Mouse (Mus musculus) erythroblast, embryonic 14.5 days (primary cell): ENCODE data around the gene Akr1b3.

Source experiments
- GATA1 ChIP-seq: IDR thresholded peaks from 2 replicates; pipeline ENCODE4 v1.6.1; 2012; ENCODE audit warnings: low read length, inconsistent platforms, mixed read lengths
- TAL1 ChIP-seq: IDR thresholded peaks from 3 replicates; pipeline ENCODE4 v1.6.1; 2012; ENCODE audit warnings: low read length, inconsistent platforms, mixed read lengths

- no peak for TF ChIP-seq GATA1
- TF ChIP-seq TAL1: no peak
These were observed 1.4 kb upstream of the Akr1b3 start for GRCm38 (mm10) chr6:34318636-34319035.
